Mouse (Mus musculus): ENCODE measurements around the gene Tns1. TPM values are rescaled to one million over a fixed set of nuclear protein-coding genes. Genes with fewer than 3 reads are reported as not detected.

The Tns1 gene
- total and polyA plus RNA-seq, 3 experiments: 0.40 to 3.6 (median 0.89) TPM

DNA sequence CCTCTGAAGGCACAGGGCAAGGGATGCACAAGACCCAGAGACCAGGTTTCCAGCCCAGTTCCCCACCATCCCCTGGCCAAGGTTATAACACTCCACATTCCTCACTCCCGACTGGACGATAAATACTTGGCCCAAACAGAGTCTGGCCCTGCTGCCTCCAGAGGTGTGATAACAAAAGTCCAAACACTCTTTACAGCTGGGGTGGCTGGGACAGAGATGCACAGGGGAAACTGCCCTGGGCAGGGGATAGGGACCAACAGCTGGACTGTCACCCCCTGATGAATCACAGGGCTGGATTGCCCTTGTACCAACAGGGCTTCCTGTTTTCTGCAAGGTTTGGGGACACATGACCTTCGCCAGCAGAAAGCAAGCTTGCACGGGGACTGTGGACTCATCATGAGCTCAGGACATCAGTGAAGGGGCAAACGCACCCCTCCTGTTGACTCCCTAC, 125.3 kb downstream of the Tns1 start:
- peaks cover 4% of the 10 kb centered on the region for H3K27me3 ChIP-seq (replicated peaks)
- no peak for TF ChIP-seq MYC (IDR thresholded peaks at IDR 0.05; ENCODE audit: low read depth, low read length)
- TF ChIP-seq EP300 (IDR thresholded peaks at IDR 0.05; ENCODE audit: low read length): no peak
- TF ChIP-seq IRF4 (IDR thresholded peaks at IDR 0.05; ENCODE audit: low read depth, low read length): no peak
- no peak for TF ChIP-seq CHD2 (IDR thresholded peaks at IDR 0.05; ENCODE audit: low read length)
- no peak for TF ChIP-seq TBP (conservative IDR thresholded peaks at IDR 0.05; ENCODE audit: low read depth, low read length)
- no peak for TF ChIP-seq ZKSCAN1 (IDR thresholded peaks at IDR 0.05; ENCODE audit: borderline replicate concordance, low read depth, low read length)
- TF ChIP-seq USF2 (conservative IDR thresholded peaks at IDR 0.05; ENCODE audit: low read depth, low read length): no peak
- no peak for TF ChIP-seq SIN3A (IDR thresholded peaks at IDR 0.05; ENCODE audit: low read length)
- no peak for TF ChIP-seq POLR2A (IDR thresholded peaks at IDR 0.05; ENCODE audit: low read depth, low read length)
- TF ChIP-seq GABPA (IDR thresholded peaks at IDR 0.05; ENCODE audit: insufficient replicate concordance, low read depth, low read length): no peak
- TF ChIP-seq SMC3 (IDR thresholded peaks at IDR 0.05; ENCODE audit: low read depth, low read length): no peak
- no peak for TF ChIP-seq ZMIZ1 (IDR thresholded peaks at IDR 0.05; ENCODE audit: low read depth, low read length)
- no peak for TF ChIP-seq CHD1 (IDR thresholded peaks at IDR 0.05; ENCODE audit: low read depth, low read length)
- in situ Hi-C loops (cut with MboI; ENCODE audit: low pct_ligation_motif_present, low pct_unique_long_range_greater_than_20kb, low sequenced_read_pairs) (loop anchor here (10.0 kb wide), 1 partner anchor 76 kb away; no protein-coding TSS in a partner anchor), dilution Hi-C loops (cut with MboI; ENCODE audit: extremely low pct_ligation_motif_present, extremely low pct_unique_long_range_greater_than_20kb, low sequenced_read_pairs) (no loop called here)
- H3K4me1 ChIP-seq (ENCODE audit: control insufficient read depth in 1 of 2, insufficient read depth in 2 of 2): peaks cover 0 to 18% of the 10 kb centered on the region in 2 experiments; a peak in 2 of 4 replicates
- H3K36me3 ChIP-seq (replicated peaks in 1 of 2; ENCODE audit: control insufficient read depth in 1 of 2, insufficient read depth in 1 of 2, low read length in 1 of 2): no peaks in the 10 kb centered on the region
- H3K79me2 ChIP-seq (replicated peaks; ENCODE audit: control insufficient read depth, extremely low read depth, insufficient read depth, poor library complexity, severe bottlenecking): no peaks in the 10 kb centered on the region
- DNase-seq (ENCODE audit: extremely low read depth): no peak
- no peak overlapping the region for H3K4me3 ChIP-seq (replicated peaks in 1 of 3; ENCODE audit: low read depth in 2 of 3, low read length in 2 of 3, poor library complexity in 1 of 3)
- no peak overlapping the region for H3K9ac ChIP-seq (ENCODE audit: insufficient read depth, low read depth)
- no peak overlapping the region for H3K27ac ChIP-seq (ENCODE audit: insufficient read depth, low read depth)
- no peaks in the 10 kb centered on the region for H3K9me3 ChIP-seq (replicated peaks; ENCODE audit: low read length)
- no peak overlapping the region for H3K4me2 ChIP-seq (ENCODE audit: insufficient read depth, low read depth, poor library complexity, severe bottlenecking)

DNA sequence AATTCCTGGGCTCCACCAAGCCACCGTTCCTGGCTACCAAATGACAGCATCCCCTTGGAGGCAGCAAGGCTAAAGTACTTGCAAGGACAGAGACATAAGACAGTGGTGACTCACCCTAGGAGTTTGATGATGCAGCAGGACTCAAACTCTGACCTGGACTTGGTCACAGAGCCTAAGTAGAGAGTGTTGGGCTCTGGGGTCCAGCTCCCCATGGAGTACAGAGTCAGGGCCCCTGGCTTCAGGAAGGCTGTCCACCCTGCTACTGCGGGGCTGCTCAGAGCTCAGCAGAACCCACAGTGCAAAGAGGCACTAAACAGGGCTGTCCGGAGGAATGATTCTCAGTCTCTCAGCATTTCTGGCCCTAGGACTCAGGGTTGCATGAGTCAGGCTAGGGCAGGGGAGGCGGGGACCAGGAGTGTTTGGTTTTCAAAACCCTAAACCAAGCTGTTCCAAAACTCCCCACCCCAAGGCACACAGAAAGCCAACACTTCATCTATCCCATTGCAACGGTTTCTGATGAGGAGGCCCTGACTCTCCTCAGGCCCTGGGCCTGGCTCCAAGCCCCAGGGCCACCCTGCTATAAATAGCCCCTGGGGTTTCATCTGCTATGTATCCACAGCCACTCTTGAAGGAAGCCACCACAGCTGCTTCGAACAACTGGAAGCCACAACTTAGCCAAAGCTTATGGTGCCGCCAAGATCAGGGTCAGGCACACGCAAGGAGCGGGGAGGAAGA, 126.0 kb downstream of the Tns1 start:
- in situ Hi-C loops (cut with MboI; ENCODE audit: low pct_ligation_motif_present, low pct_unique_long_range_greater_than_20kb, low sequenced_read_pairs): loop anchor here (10.0 kb wide), 1 partner anchor 77 kb away; no protein-coding TSS in a partner anchor
- TF ChIP-seq ETS1 (conservative IDR thresholded peaks at IDR 0.05; ENCODE audit: low read depth, low read length) (no peak), ZKSCAN1 (IDR thresholded peaks at IDR 0.05; ENCODE audit: borderline replicate concordance, low read depth, low read length) (no peak), ZNF384 (IDR thresholded peaks at IDR 0.05; ENCODE audit: low read depth, low read length) (no peak), RAD21 (IDR thresholded peaks at IDR 0.05; ENCODE audit: low read depth, low read length) (no peak), UBTF (IDR thresholded peaks at IDR 0.05; ENCODE audit: low read depth, low read length) (no peak), NRF1 (IDR thresholded peaks at IDR 0.05; ENCODE audit: low read depth, low read length) (no peak), ELF1 (IDR thresholded peaks at IDR 0.05; ENCODE audit: low read depth, low read length) (no peak), POLR2AphosphoS2 (IDR thresholded peaks at IDR 0.05; ENCODE audit: low read depth, low read length) (no peak), MAFK (IDR thresholded peaks at IDR 0.05; ENCODE audit: insufficient replicate concordance, low read length) (no peak), CHD1 (IDR thresholded peaks at IDR 0.05; ENCODE audit: low read depth, low read length) (no peak), SMC3 (IDR thresholded peaks at IDR 0.05; ENCODE audit: low read depth, low read length) (no peak), USF2 (conservative IDR thresholded peaks at IDR 0.05; ENCODE audit: low read depth, low read length) (no peak), CHD2 (IDR thresholded peaks at IDR 0.05; ENCODE audit: low read length) (no peak)
- Histone ChIP-seq H3K79me2 (replicated peaks; ENCODE audit: control insufficient read depth, extremely low read depth, insufficient read depth, poor library complexity, severe bottlenecking) (no peaks in the 10 kb centered on the region), H3K36me3 (replicated peaks in 1 of 2; ENCODE audit: control insufficient read depth in 1 of 2, insufficient read depth in 1 of 2, low read length in 1 of 2) (no peaks in the 10 kb centered on the region), H3K27me3 (replicated peaks) (peaks cover 4% of the 10 kb centered on the region), H3K4me2 (ENCODE audit: insufficient read depth, low read depth, poor library complexity, severe bottlenecking) (no peak overlapping the region), H3K9me3 (replicated peaks; ENCODE audit: low read length) (no peaks in the 10 kb centered on the region), H3K4me1 (ENCODE audit: control insufficient read depth in 1 of 2, insufficient read depth in 2 of 2) (peaks cover 0 to 18% of the 10 kb centered on the region in 2 experiments; a peak in 2 of 4 replicates), H3K9ac (ENCODE audit: insufficient read depth, low read depth) (no peak overlapping the region), H3K27ac (ENCODE audit: insufficient read depth, low read depth) (no peak overlapping the region), H3K4me3 (replicated peaks in 1 of 3; ENCODE audit: low read depth in 2 of 3, low read length in 2 of 3, poor library complexity in 1 of 3) (no peak overlapping the region)
- no peak for DNase-seq (ENCODE audit: extremely low read depth)
- dilution Hi-C loops (cut with MboI; ENCODE audit: extremely low pct_ligation_motif_present, extremely low pct_unique_long_range_greater_than_20kb, low sequenced_read_pairs): no loop called here

Measured in CH12.LX (cell line).